8 mouse cellular contexts compared by ENCODE assay signal in genomic region chr5:122502077-122502941, GRCm38 (mm10). TPM values are rescaled to one million over a fixed set of nuclear protein-coding genes. Genes with fewer than 3 reads are reported as not detected.
DNase-seq lines count a peak whose midpoint lies in the region; ATAC-seq and TF ChIP-seq lines count a peak whose summit lies in the region.

Atp2a2 (minus strand) TSS chr5:122502225.

- peak within 1 kb of the TSS; percentile 80 for H3K9ac ChIP-seq in hindbrain, embryonic 15.5 days

- POLR2A ChIA-PET in Patski (lab: Charles Lee), result interaction anchor here (0.7 to 1.5 kb wide), 10 partner anchors 9 to 269 kb away, joined by 3 to 9 read pairs (median 4); partner anchors contain the start of gene Arpc3

- under 1% methylated on average over 65 of the region's 113 CpGs for WGBS in hindbrain, embryonic 15.5 days

- H3K27ac ChIP-seq in hindbrain, embryonic 15.5 days (replicated peaks), result peak within 1 kb of the TSS; percentile 98

- peak within 1 kb of the TSS; percentile 58 for H3K4me3 ChIP-seq in hindbrain, embryonic 15.5 days

- H3K27me3 ChIP-seq in Patski, result no peaks in the 10 kb centered on the region
- H3K27me3 ChIP-seq in hindbrain, embryonic 15.5 days, result no peaks in the 10 kb centered on the region

- no peak for TF ChIP-seq CTCF in Patski (IDR thresholded peaks at IDR 0.05)

- peaks cover 43% of the 10 kb centered on the region for H3K4me1 ChIP-seq in hindbrain, embryonic 15.5 days (replicated peaks)

- H3K9me3 ChIP-seq in hindbrain, embryonic 15.5 days, result no peaks in the 10 kb centered on the region

- in situ Hi-C loops in Patski (cut with MboI; ENCODE audit: low pct_unique_long_range_greater_than_20kb), result no loop called here

- CTCF ChIA-PET in Patski (lab: Charles Lee), result interaction anchor here (1.1 kb wide), 1 partner anchor 45 kb away, joined by 3 read pairs; no protein-coding TSS in a partner anchor

- no peaks in the 10 kb centered on the region; the same call in 1 of the 2 replicates for H3K36me3 ChIP-seq in hindbrain, embryonic 15.5 days

- H3K4me2 ChIP-seq in hindbrain, embryonic 15.5 days, result peak within 1 kb of the TSS; percentile 76

- DNase-seq in Patski (ENCODE audit: low read depth, low spot score), result peak; percentile 59
- peak; percentile 96 for DNase-seq in cerebellum, postnatal 14 days
- peak; percentile 89 to 90 for DNase-seq in frontal cortex, postnatal 36 days (ENCODE audit: low spot score in 2 of 2)
- peak; percentile 88 for DNase-seq in left cerebral cortex, adult 11 months (ENCODE audit: low spot score)
- DNase-seq in lung, postnatal 4 days, result peak; percentile 93 to 96
- peak; percentile 91 for DNase-seq in retina, postnatal 7 days (ENCODE audit: low read depth, low spot score)
- DNase-seq in urinary bladder, adult 2 months (ENCODE audit: low spot score), result peak; percentile 95

- peak; percentile 92 for ATAC-seq in Patski
- ATAC-seq in hindbrain, embryonic 15.5 days (ENCODE audit: low FRiP score, low read depth), result peak; percentile 93

RNA-seq across cellular contexts. Expression of gene Atp2a2, which starts in this region (rescaled TPM):
- polyA plus RNA-seq in Patski (2021), result 239 TPM
- 54.1 and 55.1 TPM in 2 replicates for polyA plus RNA-seq in hindbrain, embryonic 15.5 days (2015; fragmentation: Nextera tagmentation; extraction: Ambion mirVana)
- 339 and 500 TPM in 2 replicates for polyA plus RNA-seq in urinary bladder, adult 2 months (2012; rRNA removed)

Comparison
In these comparisons a context has a peak if more than half of its experiments do, and no peak if none do; other contexts are left out.
1. Peak in every context shown above with its lines: DNase-seq, ATAC-seq, H3K4me3 ChIP-seq and H3K27ac ChIP-seq.